Mouse (Mus musculus) limb, embryonic 14.5 days (tissue): Measurements from ENCODE around the gene Slc35g3. TPM values are rescaled to one million over a fixed set of nuclear protein-coding genes. Genes with fewer than 3 reads are reported as not detected.

Experiments
- ATAC-seq: fragments of 200-750 bp; cut with Nextera tagmentation; 2 replicates; pipeline ENCODE4 v1.8.0; 2017; ENCODE audit warnings: low read depth, moderate number of reproducible peaks, moderate TSS enrichment; ENCODE audit not compliant: low FRiP score
- DNase-seq: peaks from one replicate; pipeline ENCODE4 v3.0.0-alpha.2; 2015; ENCODE audit warnings: low spot score
- H3K27ac ChIP-seq: fragments of 300-500 bp; sonication (generic); replicated peaks from 2 replicates; pipeline ENCODE4 v1.5.1; 2014; ENCODE audit warnings: low read depth, mild to moderate bottlenecking, low read length, moderate library complexity, mixed read lengths
- H3K27me3 ChIP-seq: fragments of 300-500 bp; sonication (generic); 2 replicates; pipeline ENCODE4 v1.6.1; 2014; ENCODE audit warnings: low read length, mixed read lengths; ENCODE audit not compliant: control insufficient read depth, insufficient read depth
- H3K36me3 ChIP-seq: fragments of 300-500 bp; sonication (generic); 2 replicates; pipeline ENCODE4 v1.6.1; 2014; ENCODE audit warnings: mild to moderate bottlenecking, low read length, moderate library complexity, mixed read lengths; ENCODE audit not compliant: control insufficient read depth, insufficient read depth
- H3K4me1 ChIP-seq: fragments of 300-500 bp; sonication (generic); 2 replicates; pipeline ENCODE4 v1.6.1; 2014; ENCODE audit warnings: antibody characterized with exemption, low read length, mixed read lengths; ENCODE audit not compliant: control insufficient read depth, insufficient read depth
- H3K4me2 ChIP-seq: fragments of 300-500 bp; sonication (generic); replicated peaks from 2 replicates; pipeline ENCODE4 v1.6.1; 2014; ENCODE audit warnings: low read depth, mild to moderate bottlenecking, low read length, moderate library complexity; ENCODE audit not compliant: severe bottlenecking
- H3K4me3 ChIP-seq: fragments of 300-500 bp; sonication (generic); replicated peaks from 2 replicates; pipeline ENCODE4 v1.5.1; 2014; ENCODE audit warnings: low read length
- H3K9ac ChIP-seq: fragments of 300-500 bp; sonication (generic); 2 replicates; pipeline ENCODE4 v1.6.1; 2014; ENCODE audit warnings: mild to moderate bottlenecking, low read depth, low read length, moderate library complexity; ENCODE audit not compliant: severe bottlenecking
- H3K9me3 ChIP-seq: fragments of 300-500 bp; sonication (generic); 2 replicates; pipeline ENCODE4 v1.6.1; 2016; ENCODE audit warnings: low read length; ENCODE audit not compliant: control insufficient read depth
- POLR2A ChIP-seq: fragments of 200-500 bp; IDR thresholded peaks from 2 replicates; pipeline ENCODE4 v1.8.0; 2012; ENCODE audit warnings: inconsistent platforms, mild to moderate bottlenecking, moderate library complexity, borderline replicate concordance; ENCODE audit not compliant: insufficient read depth, insufficient read length; ENCODE audit errors: extremely low read depth
- WGBS: fragments of 180-500 bp; shearing (Covaris S2); extraction: QIAGEN DNeasy Blood & Tissue Kit; methylation state at CpG from one replicate; pipeline ENCODE4 v1.1.7; 2014; 5-methylcytosine and 5-hydroxymethylcytosine counted together
- polyA plus RNA-seq, 2 experiments: library from polyadenylated mRNA; depleted of rRNA in 1 of 2; stranded (reverse) in 1 of 2; unstranded in 1 of 2; fragments of >200 nt; fragmentation: Nextera tagmentation in 1 of 2; extraction: Ambion mirVana in 1 of 2; gene quantifications; 2 replicates each; pipeline versions ENCODE4 v1.2.1 to v1.2.3; 2012 to 2014

The Slc35g3 gene
- polyA plus RNA-seq, 2 experiments = 0.21 to 0.23 TPM

- Histone ChIP-seq H3K9me3 (no peaks in the 10 kb centered on the region), H3K4me3 (no peak overlapping the region), H3K27ac (no peak overlapping the region), H3K4me1 (peaks cover 6% of the 10 kb centered on the region), H3K4me2 (no peak overlapping the region), H3K27me3 (no peaks in the 10 kb centered on the region), H3K9ac (no peak overlapping the region), H3K36me3 (peaks cover 29% of the 10 kb centered on the region)
- WGBS = 33% methylated on average over 7 of the region's 7 CpGs
- TF ChIP-seq POLR2A = no peak
- ATAC-seq (no peak), DNase-seq (no peak)
Observed at GRCm38 (mm10) chr11:69778985-69779384, 17.2 kb upstream of the Slc35g3 start.

DNA sequence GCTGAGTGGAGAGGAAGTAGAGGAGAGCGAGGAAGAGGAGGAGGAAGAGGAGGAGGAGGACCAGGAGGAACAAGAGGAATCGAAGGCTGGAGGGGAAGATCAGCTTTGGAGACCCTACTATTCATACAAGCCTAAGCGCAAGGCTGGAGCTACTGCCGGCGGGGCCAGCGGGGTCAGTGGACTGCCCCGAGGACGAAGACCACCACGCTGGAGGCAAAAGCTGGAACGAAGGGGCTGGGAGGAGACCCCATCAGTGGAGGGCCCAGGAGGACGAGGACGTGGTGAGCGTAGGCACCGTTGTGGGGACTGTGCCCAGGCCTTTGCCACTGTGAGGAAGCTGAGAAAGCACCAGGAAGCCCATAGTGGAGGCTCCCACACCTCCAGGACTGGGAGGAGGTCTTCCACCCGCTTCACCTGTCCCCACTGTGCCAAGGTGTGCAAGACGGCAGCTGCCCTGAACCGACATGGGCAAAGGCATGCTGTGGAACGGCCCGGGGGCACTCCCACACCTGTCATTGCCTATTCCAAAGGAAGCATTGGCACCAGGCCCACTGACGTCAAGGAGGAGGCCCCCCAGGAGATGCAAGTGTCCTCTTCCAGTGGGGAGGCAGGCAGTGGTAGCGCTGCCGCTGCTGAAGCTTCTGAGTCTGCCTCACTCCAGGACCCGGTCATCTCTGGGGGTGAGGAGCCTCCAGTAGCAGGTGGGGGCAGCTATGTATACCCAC is 16.7 kb upstream of the Slc35g3 start:
- no peak overlapping the region for H3K27ac ChIP-seq
- H3K27me3 ChIP-seq = no peaks in the 10 kb centered on the region
- no peak overlapping the region for H3K4me2 ChIP-seq
- TF ChIP-seq POLR2A = no peak
- peaks cover 29% of the 10 kb centered on the region for H3K36me3 ChIP-seq
- DNase-seq (no peak), ATAC-seq (no peak)
- no peak overlapping the region for H3K9ac ChIP-seq
- WGBS = 62% methylated on average over 21 of the region's 23 CpGs
- no peaks in the 10 kb centered on the region for H3K9me3 ChIP-seq
- no peak overlapping the region for H3K4me3 ChIP-seq
- peaks cover 6% of the 10 kb centered on the region for H3K4me1 ChIP-seq

GRCm38 (mm10) chr11:69777504-69778257 is 15.9 kb upstream of the Slc35g3 start:
- Histone ChIP-seq H3K4me1 (peaks cover 6% of the 10 kb centered on the region), H3K27ac (no peak overlapping the region), H3K9me3 (no peaks in the 10 kb centered on the region), H3K4me2 (no peak overlapping the region), H3K36me3 (peaks cover 29% of the 10 kb centered on the region), H3K4me3 (no peak overlapping the region), H3K9ac (no peak overlapping the region), H3K27me3 (no peaks in the 10 kb centered on the region)
- 61% methylated on average over 25 of the region's 26 CpGs for WGBS
- ATAC-seq (no peak), DNase-seq (no peak)
- TF ChIP-seq POLR2A = no peak

DNA sequence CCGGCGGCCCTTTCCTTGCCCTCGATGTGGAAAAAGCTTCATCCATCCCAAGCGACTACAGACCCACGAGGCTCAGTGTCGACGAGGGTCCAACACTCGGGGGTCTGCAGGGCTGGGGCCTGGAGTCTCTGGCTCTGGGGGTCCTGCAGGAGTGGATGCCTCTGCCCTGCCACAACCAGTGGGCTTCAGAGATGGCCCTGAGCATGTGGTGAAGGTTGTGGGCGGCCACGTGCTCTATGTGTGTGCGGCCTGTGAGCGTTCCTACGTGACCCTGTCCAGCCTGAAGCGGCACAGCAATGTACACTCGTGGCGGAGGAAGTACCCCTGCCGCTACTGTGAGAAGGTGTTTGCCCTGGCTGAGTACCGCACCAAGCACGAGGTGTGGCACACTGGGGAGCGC is 14.7 kb upstream of the Slc35g3 start:
- no peak for DNase-seq
- ATAC-seq = no peak
- Histone ChIP-seq H3K9me3 (no peaks in the 10 kb centered on the region), H3K9ac (no peak overlapping the region), H3K4me3 (no peak overlapping the region), H3K36me3 (peaks cover 29% of the 10 kb centered on the region), H3K4me1 (peaks cover 6% of the 10 kb centered on the region), H3K27me3 (no peaks in the 10 kb centered on the region), H3K4me2 (no peak overlapping the region), H3K27ac (no peak overlapping the region)
- no peak for TF ChIP-seq POLR2A
- WGBS = 85% methylated on average over 20 of the region's 20 CpGs

DNA sequence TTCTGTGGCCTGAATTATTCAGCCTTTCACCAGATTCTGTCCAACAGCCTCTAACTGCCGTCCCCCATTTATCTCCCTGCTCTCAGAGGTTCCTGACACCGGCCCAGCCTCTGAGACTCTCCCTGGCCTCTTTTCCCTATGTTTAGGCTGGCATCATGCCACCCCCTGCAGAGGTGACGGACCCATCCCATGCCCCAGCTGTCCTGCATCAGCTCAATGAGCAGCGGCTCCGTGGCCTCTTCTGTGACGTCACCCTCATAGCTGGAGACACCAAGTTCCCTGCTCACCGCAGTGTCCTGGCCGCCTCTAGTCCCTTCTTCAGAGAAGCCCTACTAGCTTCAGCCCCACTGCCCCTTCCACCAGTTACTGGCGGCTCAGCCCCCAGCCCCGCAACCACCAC is 13.9 kb upstream of the Slc35g3 start:
- H3K9ac ChIP-seq = no peak overlapping the region

More for the DNA sequence above, 13.9 kb upstream of the Slc35g3 start:
- Histone ChIP-seq H3K27ac (no peak overlapping the region), H3K27me3 (no peaks in the 10 kb centered on the region), H3K36me3 (peaks cover 29% of the 10 kb centered on the region), H3K4me3 (no peak overlapping the region), H3K4me1 (peaks cover 6% of the 10 kb centered on the region), H3K4me2 (no peak overlapping the region), H3K9me3 (no peaks in the 10 kb centered on the region)
- no peak for ATAC-seq
- DNase-seq = no peak
- 67% methylated on average over 10 of the region's 10 CpGs for WGBS
- TF ChIP-seq POLR2A = no peak
